Mouse (Mus musculus): Measurements from ENCODE around the gene Kif5c. TPM values are rescaled to one million over a fixed set of nuclear protein-coding genes. Genes with fewer than 3 reads are reported as not detected.

The Kif5c gene
- polyA plus RNA-seq, 1 experiment from 2014 or later = 4.4 TPM

GRCm38 (mm10) chr2:49804448-49804847 is 185.3 kb downstream of the Kif5c start:
- Histone ChIP-seq H3K27ac (ENCODE audit: low read length) (no peak overlapping the region), H3K4me3 (ENCODE audit: low read length) (no peak overlapping the region), H3K4me2 (ENCODE audit: low read depth, low read length) (no peak overlapping the region), H3K36me3 (ENCODE audit: control insufficient read depth, insufficient read depth, low read length) (no peaks in the 10 kb centered on the region), H3K27me3 (replicated peaks; ENCODE audit: control insufficient read depth, insufficient read depth, low read length) (no peaks in the 10 kb centered on the region), H3K4me1 (ENCODE audit: control insufficient read depth, insufficient read depth, low read length) (no peaks in the 10 kb centered on the region), H3K9ac (ENCODE audit: low read depth, low read length) (no peak overlapping the region), H3K9me3 (ENCODE audit: control insufficient read depth, low read length) (no peaks in the 10 kb centered on the region)
- 71% methylated on average over 8 of the region's 8 CpGs for WGBS
- ATAC-seq = no peak

GRCm38 (mm10) chr2:49805736-49806371 is 186.8 kb downstream of the Kif5c start:
- no peaks in the 10 kb centered on the region for H3K36me3 ChIP-seq (ENCODE audit: control insufficient read depth, insufficient read depth, low read length)
- H3K9me3 ChIP-seq (ENCODE audit: control insufficient read depth, low read length) = no peaks in the 10 kb centered on the region
- WGBS = 79% methylated on average over 11 of the region's 11 CpGs
- H3K4me2 ChIP-seq (ENCODE audit: low read depth, low read length) = no peak overlapping the region
- H3K9ac ChIP-seq (ENCODE audit: low read depth, low read length) = no peak overlapping the region
- no peak overlapping the region for H3K27ac ChIP-seq (ENCODE audit: low read length)
- ATAC-seq = no peak
- no peaks in the 10 kb centered on the region for H3K4me1 ChIP-seq (ENCODE audit: control insufficient read depth, insufficient read depth, low read length)
- no peak overlapping the region for H3K4me3 ChIP-seq (ENCODE audit: low read length)
- H3K27me3 ChIP-seq (replicated peaks; ENCODE audit: control insufficient read depth, insufficient read depth, low read length) = no peaks in the 10 kb centered on the region

- Histone ChIP-seq H3K4me1 (ENCODE audit: control insufficient read depth, insufficient read depth, low read length) (peaks cover 17% of the 10 kb centered on the region), H3K27me3 (replicated peaks; ENCODE audit: control insufficient read depth, insufficient read depth, low read length) (no peaks in the 10 kb centered on the region), H3K36me3 (ENCODE audit: control insufficient read depth, insufficient read depth, low read length) (no peaks in the 10 kb centered on the region), H3K4me2 (ENCODE audit: low read depth, low read length) (no peak overlapping the region), H3K27ac (ENCODE audit: low read length) (no peak overlapping the region), H3K4me3 (ENCODE audit: low read length) (no peak overlapping the region), H3K9ac (ENCODE audit: low read depth, low read length) (no peak overlapping the region), H3K9me3 (ENCODE audit: control insufficient read depth, low read length) (no peaks in the 10 kb centered on the region)
- no peak for ATAC-seq
- WGBS = 75% methylated on average over 6 of the region's 6 CpGs
Measured at GRCm38 (mm10) chr2:49809496-49809895, 190.4 kb downstream of the Kif5c start.

- WGBS = 19% methylated on average over 11 of the region's 11 CpGs
- ATAC-seq = peak; percentile 49
- Histone ChIP-seq H3K9me3 (ENCODE audit: control insufficient read depth, low read length) (no peaks in the 10 kb centered on the region), H3K4me1 (ENCODE audit: control insufficient read depth, insufficient read depth, low read length) (peaks cover 17% of the 10 kb centered on the region), H3K9ac (ENCODE audit: low read depth, low read length) (no peak overlapping the region), H3K27ac (ENCODE audit: low read length) (peak overlapping the region; percentile 75), H3K4me3 (ENCODE audit: low read length) (peak overlapping the region; percentile 12; the same call in 1 of the 2 replicates), H3K36me3 (ENCODE audit: control insufficient read depth, insufficient read depth, low read length) (no peaks in the 10 kb centered on the region), H3K27me3 (replicated peaks; ENCODE audit: control insufficient read depth, insufficient read depth, low read length) (no peaks in the 10 kb centered on the region), H3K4me2 (ENCODE audit: low read depth, low read length) (peak overlapping the region; percentile 39)
Measured at GRCm38 (mm10) chr2:49811420-49811819, 192.3 kb downstream of the Kif5c start.

- WGBS = 27% methylated on average over 4 of the region's 4 CpGs
- no peaks in the 10 kb centered on the region for H3K27me3 ChIP-seq (replicated peaks; ENCODE audit: control insufficient read depth, insufficient read depth, low read length)
- peak overlapping the region; percentile 12; the same call in 1 of the 2 replicates for H3K4me3 ChIP-seq (ENCODE audit: low read length)
- no peaks in the 10 kb centered on the region for H3K9me3 ChIP-seq (ENCODE audit: control insufficient read depth, low read length)
- H3K4me2 ChIP-seq (ENCODE audit: low read depth, low read length) = peak overlapping the region; percentile 39
- H3K36me3 ChIP-seq (ENCODE audit: control insufficient read depth, insufficient read depth, low read length) = no peaks in the 10 kb centered on the region
- H3K4me1 ChIP-seq (ENCODE audit: control insufficient read depth, insufficient read depth, low read length) = peaks cover 17% of the 10 kb centered on the region
- peak overlapping the region; percentile 75 for H3K27ac ChIP-seq (ENCODE audit: low read length)
- no peak overlapping the region for H3K9ac ChIP-seq (ENCODE audit: low read depth, low read length)
- ATAC-seq = peak; percentile 32; the same call in 1 of the 2 replicates
Measured at GRCm38 (mm10) chr2:49811871-49812363, 192.8 kb downstream of the Kif5c start.

GRCm38 (mm10) chr2:49813151-49813550 is 194.1 kb downstream of the Kif5c start:
- ATAC-seq = no peak
- H3K9me3 ChIP-seq (ENCODE audit: control insufficient read depth, low read length) = no peaks in the 10 kb centered on the region
- H3K4me1 ChIP-seq (ENCODE audit: control insufficient read depth, insufficient read depth, low read length) = peaks cover 17% of the 10 kb centered on the region
- no peak overlapping the region for H3K27ac ChIP-seq (ENCODE audit: low read length)
- no peak overlapping the region for H3K4me2 ChIP-seq (ENCODE audit: low read depth, low read length)
- H3K9ac ChIP-seq (ENCODE audit: low read depth, low read length) = no peak overlapping the region
- H3K36me3 ChIP-seq (ENCODE audit: control insufficient read depth, insufficient read depth, low read length) = no peaks in the 10 kb centered on the region
- 47% methylated on average over 4 of the region's 4 CpGs for WGBS
- H3K4me3 ChIP-seq (ENCODE audit: low read length) = no peak overlapping the region
- H3K27me3 ChIP-seq (replicated peaks; ENCODE audit: control insufficient read depth, insufficient read depth, low read length) = no peaks in the 10 kb centered on the region

GRCm38 (mm10) chr2:49814011-49814410 is 194.9 kb downstream of the Kif5c start:
- no peak overlapping the region for H3K4me3 ChIP-seq (ENCODE audit: low read length)
- H3K9ac ChIP-seq (ENCODE audit: low read depth, low read length) = no peak overlapping the region
- peaks cover 17% of the 10 kb centered on the region for H3K4me1 ChIP-seq (ENCODE audit: control insufficient read depth, insufficient read depth, low read length)
- H3K27me3 ChIP-seq (replicated peaks; ENCODE audit: control insufficient read depth, insufficient read depth, low read length) = no peaks in the 10 kb centered on the region
- WGBS = 49% methylated on average over 6 of the region's 6 CpGs
- peak; percentile 91 for ATAC-seq
- H3K27ac ChIP-seq (ENCODE audit: low read length) = no peak overlapping the region
- no peaks in the 10 kb centered on the region for H3K36me3 ChIP-seq (ENCODE audit: control insufficient read depth, insufficient read depth, low read length)
- H3K9me3 ChIP-seq (ENCODE audit: control insufficient read depth, low read length) = no peaks in the 10 kb centered on the region
- no peak overlapping the region for H3K4me2 ChIP-seq (ENCODE audit: low read depth, low read length)

- Histone ChIP-seq H3K4me1 (ENCODE audit: control insufficient read depth, insufficient read depth, low read length) (peaks cover 17% of the 10 kb centered on the region), H3K27ac (ENCODE audit: low read length) (no peak overlapping the region), H3K36me3 (ENCODE audit: control insufficient read depth, insufficient read depth, low read length) (no peaks in the 10 kb centered on the region), H3K27me3 (replicated peaks; ENCODE audit: control insufficient read depth, insufficient read depth, low read length) (no peaks in the 10 kb centered on the region), H3K4me2 (ENCODE audit: low read depth, low read length) (no peak overlapping the region), H3K9ac (ENCODE audit: low read depth, low read length) (no peak overlapping the region), H3K9me3 (ENCODE audit: control insufficient read depth, low read length) (no peaks in the 10 kb centered on the region), H3K4me3 (ENCODE audit: low read length) (no peak overlapping the region)
- peak; percentile 41 for ATAC-seq
- 45% methylated on average over 3 of the region's 3 CpGs for WGBS
Measured at GRCm38 (mm10) chr2:49815696-49816320, 196.7 kb downstream of the Kif5c start.

- Histone ChIP-seq H3K4me3 (ENCODE audit: low read length) (no peak overlapping the region), H3K36me3 (ENCODE audit: control insufficient read depth, insufficient read depth, low read length) (no peaks in the 10 kb centered on the region), H3K9ac (ENCODE audit: low read depth, low read length) (no peak overlapping the region), H3K4me2 (ENCODE audit: low read depth, low read length) (no peak overlapping the region), H3K4me1 (ENCODE audit: control insufficient read depth, insufficient read depth, low read length) (peaks cover 14% of the 10 kb centered on the region), H3K27ac (ENCODE audit: low read length) (no peak overlapping the region), H3K27me3 (replicated peaks; ENCODE audit: control insufficient read depth, insufficient read depth, low read length) (no peaks in the 10 kb centered on the region), H3K9me3 (ENCODE audit: control insufficient read depth, low read length) (no peaks in the 10 kb centered on the region)
- WGBS = 72% methylated on average over 5 of the region's 5 CpGs
- no peak for ATAC-seq
Measured at GRCm38 (mm10) chr2:49816549-49816948, 197.5 kb downstream of the Kif5c start.

All from intestine, embryonic 16.5 days (tissue).